Mouse (Mus musculus): ENCODE measurements at regions not wholly inside any gene's neighbourhood (a gene's known extent, or its start where the extent isn't known, plus 50 kb on each side); places are given as distances from the start of the nearest gene placed in this dataset.

GRCm38 (mm10) chr3:120898258-120898657 lies 273.2 kb downstream of the Rwdd3 start:
- no peak for DNase-seq (ENCODE audit: low read depth, low spot score)

DNA sequence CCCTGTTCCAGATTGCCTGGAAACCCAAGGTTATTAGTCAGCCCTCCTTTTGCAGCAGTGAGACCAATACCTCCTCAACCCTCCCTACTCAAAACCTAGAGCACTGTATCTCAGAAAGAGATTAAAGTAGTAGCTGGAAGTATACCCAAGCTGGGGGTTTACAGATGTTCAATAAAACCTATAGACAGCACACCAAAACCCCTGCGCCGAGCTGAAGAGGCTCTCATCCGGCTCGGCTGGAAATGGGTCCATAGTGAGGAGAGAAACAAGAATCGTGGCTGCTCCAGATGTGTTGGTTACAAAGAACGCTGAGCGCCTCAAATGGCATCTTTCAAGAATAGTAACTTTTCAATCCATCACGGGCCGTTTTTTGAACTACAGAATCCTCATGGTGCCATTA lies 273.7 kb downstream of the Rwdd3 start:
- no peak for DNase-seq (ENCODE audit: low read depth, low spot score)

GRCm38 (mm10) chr3:120897221-120897620 lies 274.3 kb downstream of the Rwdd3 start:
- no peak for DNase-seq (ENCODE audit: low read depth, low spot score)

GRCm38 (mm10) chr3:120886063-120886841 lies 285.2 kb downstream of the Rwdd3 start:
- no peak for DNase-seq (ENCODE audit: low read depth, low spot score)

DNA sequence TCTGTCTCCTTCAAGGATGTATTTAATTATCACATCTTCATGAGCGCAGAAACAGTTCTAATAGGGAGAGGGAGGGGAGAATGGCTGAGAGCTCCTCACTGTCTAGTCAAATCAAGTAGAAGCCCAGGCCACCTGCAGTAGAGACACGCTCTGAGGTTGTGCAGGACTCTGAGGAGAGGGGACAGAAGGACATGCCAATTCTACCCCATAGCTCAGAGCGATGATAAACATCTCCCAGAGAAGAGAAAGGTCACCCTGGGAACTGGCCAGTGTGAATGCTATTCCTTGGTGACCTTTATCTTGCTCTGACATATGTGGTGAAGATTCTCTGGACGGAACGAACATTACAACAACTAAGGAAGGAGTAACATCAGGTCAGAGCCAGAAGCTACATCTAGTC lies 286.1 kb downstream of the Rwdd3 start:
- DNase-seq (ENCODE audit: low read depth, low spot score) = no peak

- DNase-seq (ENCODE audit: low read depth, low spot score) = no peak
Measured at GRCm38 (mm10) chr3:120884189-120884588, 287.3 kb downstream of the Rwdd3 start.

DNA sequence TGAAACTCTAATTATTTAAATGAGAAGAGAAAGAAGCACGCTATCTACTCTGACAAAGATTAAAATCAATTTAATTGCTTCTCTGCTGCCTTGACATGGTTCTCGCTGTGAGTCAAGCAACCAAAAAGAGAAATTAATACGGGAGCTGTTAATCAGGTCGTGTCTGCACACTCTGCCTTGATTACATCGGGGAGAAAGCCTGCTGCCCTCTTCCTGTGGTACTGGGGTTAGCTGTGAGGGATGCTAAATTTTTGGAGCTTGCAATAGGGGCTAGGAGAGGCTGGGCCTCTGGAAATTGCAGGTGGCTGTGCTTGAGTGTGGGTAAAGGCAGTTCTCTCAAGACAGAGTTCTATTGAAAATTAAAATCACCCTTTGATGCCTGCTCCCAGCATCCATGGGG lies 287.8 kb downstream of the Rwdd3 start:
- no peak for DNase-seq (ENCODE audit: low read depth, low spot score)

- DNase-seq (ENCODE audit: low read depth, low spot score) = no peak
Measured at GRCm38 (mm10) chr3:120879409-120879808, 292.1 kb downstream of the Rwdd3 start.

DNA sequence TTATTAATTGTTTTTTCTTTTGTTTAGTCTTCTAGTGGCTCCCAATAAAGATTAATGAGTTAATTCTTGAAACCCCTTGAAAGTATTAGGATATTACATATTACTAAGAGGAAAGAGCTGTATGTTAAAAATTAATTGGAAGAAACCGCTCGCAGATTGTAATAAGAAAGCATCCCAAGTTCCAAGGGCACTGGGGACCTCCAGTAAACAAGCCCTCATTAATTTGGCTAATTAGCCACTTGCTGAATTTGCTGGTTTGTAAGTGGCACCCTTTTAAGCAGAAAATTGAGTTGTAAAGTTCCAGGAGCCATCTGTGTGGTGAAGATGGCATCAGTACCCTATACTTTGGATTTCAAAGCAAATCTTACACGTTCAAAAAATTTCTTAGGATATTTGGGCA lies 295.8 kb downstream of the Rwdd3 start:
- no peak for DNase-seq (ENCODE audit: low read depth, low spot score)

GRCm38 (mm10) chr3:120865036-120865435 lies 306.5 kb downstream of the Rwdd3 start:
- DNase-seq (ENCODE audit: low read depth, low spot score) = no peak

- no peak for DNase-seq (ENCODE audit: low read depth, low spot score)
Measured at GRCm38 (mm10) chr3:120861641-120862040, 309.9 kb downstream of the Rwdd3 start.

DNA sequence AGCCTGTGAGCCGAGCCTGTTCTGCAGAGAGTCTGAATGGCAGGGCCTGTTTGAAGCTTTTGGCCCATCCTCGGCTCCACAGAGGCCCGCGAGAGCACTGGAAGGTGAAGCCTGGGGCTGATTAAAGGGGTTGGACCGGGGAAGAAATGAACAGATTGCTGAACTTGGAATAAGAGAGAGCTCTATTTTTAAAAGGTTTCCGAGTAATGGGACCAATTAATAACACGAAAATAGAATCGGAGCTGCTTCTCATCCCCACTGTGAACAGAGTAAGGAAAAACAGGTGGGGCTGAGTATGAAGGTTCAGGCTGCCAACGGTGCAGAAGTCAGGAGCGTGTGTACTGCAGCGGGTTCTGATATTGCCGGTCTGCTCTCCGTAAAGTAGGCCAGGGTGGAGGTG lies 313.2 kb downstream of the Rwdd3 start:
- no peak for DNase-seq (ENCODE audit: low read depth, low spot score)

GRCm38 (mm10) chr3:120854322-120854721 lies 317.2 kb downstream of the Rwdd3 start:
- DNase-seq (ENCODE audit: low read depth, low spot score) = no peak

GRCm38 (mm10) chr3:120843623-120844022 lies 327.9 kb downstream of the Rwdd3 start:
- DNase-seq (ENCODE audit: low read depth, low spot score) = no peak

- no peak for DNase-seq (ENCODE audit: low read depth, low spot score)
Measured at GRCm38 (mm10) chr3:120823536-120823935, 348.0 kb downstream of the Rwdd3 start.

DNA sequence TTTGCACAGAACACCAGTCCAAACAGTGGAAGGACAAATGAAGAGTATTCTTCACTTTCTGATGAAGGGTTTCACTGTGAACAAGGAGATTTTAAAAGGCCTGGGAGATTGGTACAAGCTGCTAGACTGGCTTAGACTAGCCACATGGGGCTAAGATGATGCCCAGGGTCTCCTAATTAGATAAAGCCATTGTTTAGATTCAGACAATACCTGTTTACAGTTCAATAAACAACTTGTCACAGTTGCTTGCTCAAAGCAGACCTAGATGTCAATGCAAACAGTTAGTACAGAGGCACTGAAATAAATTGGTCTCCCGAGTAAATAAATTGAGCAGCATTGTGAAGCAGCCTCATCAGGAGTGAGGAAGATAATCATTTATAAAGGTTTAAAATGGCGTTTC lies 359.6 kb downstream of the Rwdd3 start:
- DNase-seq (ENCODE audit: low read depth, low spot score) = no peak

GRCm38 (mm10) chr3:120810527-120810926 lies 361.0 kb downstream of the Rwdd3 start:
- no peak for DNase-seq (ENCODE audit: low read depth, low spot score)

DNA sequence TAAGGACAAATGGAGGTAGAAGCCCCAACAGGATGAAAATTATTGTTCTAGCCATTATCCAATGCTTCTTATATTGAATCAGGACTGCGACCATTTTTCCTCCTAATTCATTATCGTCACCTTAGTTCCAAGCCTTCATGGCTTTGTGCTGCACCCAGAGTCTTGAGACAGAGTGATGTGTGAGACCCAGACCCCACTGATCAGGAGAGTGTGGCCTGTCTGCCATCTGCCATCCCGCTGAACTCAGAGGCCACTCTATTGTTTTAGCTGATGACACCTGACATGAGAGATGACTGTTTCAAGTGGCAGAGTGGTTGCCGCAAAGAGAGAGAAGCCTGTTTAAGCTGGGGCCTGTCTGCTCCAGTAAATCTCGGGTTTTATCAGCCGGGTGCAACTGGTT lies 361.4 kb downstream of the Rwdd3 start:
- no peak for DNase-seq (ENCODE audit: low read depth, low spot score)

DNA sequence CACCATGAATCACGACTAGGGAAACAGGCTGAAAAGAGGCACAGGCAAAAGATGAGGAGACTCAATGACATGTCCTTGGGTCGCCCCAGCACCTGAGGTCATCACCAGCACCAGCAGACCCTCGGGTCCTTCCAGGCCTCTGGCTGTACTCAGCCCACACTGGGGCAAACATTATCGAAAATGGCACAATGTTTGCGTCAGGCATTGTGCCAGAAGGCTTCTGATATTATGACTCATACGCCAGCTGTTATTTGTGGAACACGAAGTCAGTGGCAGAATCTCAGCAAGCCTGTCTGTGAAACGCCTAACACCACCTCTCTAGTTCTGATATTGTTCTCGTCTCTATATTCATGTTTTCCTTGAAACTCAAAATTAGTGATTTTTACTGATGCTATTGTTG lies 384.8 kb downstream of the Rwdd3 start:
- DNase-seq (ENCODE audit: low read depth, low spot score) = no peak

DNA sequence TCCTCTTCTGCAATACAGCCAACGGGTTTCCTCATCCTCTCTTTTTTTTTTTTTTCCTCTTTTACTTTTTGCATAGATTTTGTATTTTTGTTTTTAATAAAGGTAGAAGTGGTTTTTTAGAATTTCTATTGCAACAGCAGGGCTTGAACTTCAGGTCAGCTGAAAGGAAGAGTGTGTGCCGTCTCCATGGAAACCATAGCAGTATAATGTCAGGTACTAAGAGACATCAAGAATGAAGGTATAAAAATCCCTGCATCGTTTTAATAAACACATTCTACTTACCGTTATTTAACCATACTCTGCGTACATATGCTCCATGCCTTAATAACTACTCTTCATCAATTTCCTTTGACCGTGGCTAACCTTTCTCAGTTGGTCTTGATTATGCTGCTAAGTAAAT lies 390.0 kb downstream of the Rwdd3 start:
- no peak for DNase-seq (ENCODE audit: low read depth, low spot score)

GRCm38 (mm10) chr3:120779091-120779490 lies 392.4 kb downstream of the Rwdd3 start:
- DNase-seq (ENCODE audit: low read depth, low spot score) = no peak

GRCm38 (mm10) chr3:120774951-120775350 lies 396.5 kb downstream of the Rwdd3 start:
- no peak for DNase-seq (ENCODE audit: low read depth, low spot score)

DNA sequence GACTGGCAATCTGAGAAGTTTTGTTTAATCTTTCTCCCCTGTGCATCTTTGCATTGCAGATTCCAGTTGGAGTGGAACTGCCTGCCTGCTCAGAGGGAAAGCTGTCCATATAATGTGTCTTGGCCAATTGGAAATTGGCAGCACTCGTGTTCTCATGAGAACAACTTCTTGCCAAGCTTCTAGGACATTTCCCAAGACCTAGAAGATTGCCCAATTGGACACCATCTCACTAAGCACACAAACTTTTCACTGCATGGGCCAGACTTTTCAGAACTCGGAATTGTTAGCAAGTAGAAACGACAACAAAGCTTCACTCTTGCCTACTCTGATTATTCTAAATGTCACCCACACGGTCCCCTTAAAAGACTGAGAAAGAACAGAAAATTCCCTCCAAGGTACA lies 409.8 kb downstream of the Rwdd3 start:
- DNase-seq (ENCODE audit: low read depth, low spot score) = no peak

GRCm38 (mm10) chr3:120761223-120761622 lies 410.3 kb downstream of the Rwdd3 start:
- no peak for DNase-seq (ENCODE audit: low read depth, low spot score)
